Mouse (Mus musculus): ENCODE results near the gene Defb13. TPM values are rescaled to one million over a fixed set of nuclear protein-coding genes. Genes with fewer than 3 reads are reported as not detected.

The Defb13 gene
- polyA plus RNA-seq, 1 experiment from 2014 or later: not detected

DNA sequence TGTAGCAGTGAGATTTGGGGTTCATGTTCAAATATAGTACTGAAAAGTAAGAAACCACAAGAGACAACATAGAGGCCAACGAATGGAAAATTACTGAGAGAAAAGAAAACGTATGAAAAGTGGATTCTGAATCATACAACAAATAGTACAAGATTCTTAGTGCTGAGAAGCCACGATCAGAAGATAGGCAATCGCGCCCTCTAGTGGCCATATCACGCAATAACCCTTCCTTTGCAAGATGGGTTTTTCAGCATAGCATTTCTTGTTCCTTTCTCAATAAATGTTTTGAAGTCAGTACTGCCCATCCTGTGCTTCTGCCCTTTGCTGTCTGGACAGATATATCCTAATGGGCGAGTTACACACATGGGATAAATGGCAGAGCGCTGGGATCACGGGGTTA is 8.8 kb downstream of the Defb13 start:
- H3K27me3 ChIP-seq (replicated peaks; ENCODE audit: control insufficient read depth, insufficient read depth, low read length): no peaks in the 10 kb centered on the region
- ATAC-seq (replicated peaks; ENCODE audit: low FRiP score) (no peak), DNase-seq (ENCODE audit: low spot score) (peak; percentile 32)
- no peak overlapping the region for H3K9ac ChIP-seq (ENCODE audit: low read depth, low read length)
- H3K4me1 ChIP-seq (replicated peaks; ENCODE audit: control insufficient read depth, insufficient read depth, low read length): no peaks in the 10 kb centered on the region
- no peak overlapping the region for H3K4me2 ChIP-seq
- no peaks in the 10 kb centered on the region for H3K36me3 ChIP-seq (ENCODE audit: control insufficient read depth, insufficient read depth, low read length)
- 8% methylated on average over 9 of the region's 9 CpGs for WGBS
- no peaks in the 10 kb centered on the region for H3K9me3 ChIP-seq (ENCODE audit: control insufficient read depth, low read length)
- no peak overlapping the region for H3K27ac ChIP-seq (ENCODE audit: low read depth, low read length)
- no peak overlapping the region for H3K4me3 ChIP-seq (ENCODE audit: low read depth, low read length)

- H3K4me3 ChIP-seq (ENCODE audit: low read depth, low read length): no peak overlapping the region
- H3K27me3 ChIP-seq (replicated peaks; ENCODE audit: control insufficient read depth, insufficient read depth, low read length): no peaks in the 10 kb centered on the region
- no peak overlapping the region for H3K27ac ChIP-seq (ENCODE audit: low read depth, low read length)
- no peak overlapping the region for H3K4me2 ChIP-seq
- WGBS: 83% methylated on average over 3 of the region's 3 CpGs
- no peaks in the 10 kb centered on the region for H3K4me1 ChIP-seq (replicated peaks; ENCODE audit: control insufficient read depth, insufficient read depth, low read length)
- no peak overlapping the region for H3K9ac ChIP-seq (ENCODE audit: low read depth, low read length)
- H3K9me3 ChIP-seq (ENCODE audit: control insufficient read depth, low read length): no peaks in the 10 kb centered on the region
- H3K36me3 ChIP-seq (ENCODE audit: control insufficient read depth, insufficient read depth, low read length): no peaks in the 10 kb centered on the region
- no peak for ATAC-seq (replicated peaks; ENCODE audit: low FRiP score)
- no peak for DNase-seq (ENCODE audit: low spot score)
Observed at GRCm38 (mm10) chr8:21956336-21956735, 9.8 kb downstream of the Defb13 start.

DNA sequence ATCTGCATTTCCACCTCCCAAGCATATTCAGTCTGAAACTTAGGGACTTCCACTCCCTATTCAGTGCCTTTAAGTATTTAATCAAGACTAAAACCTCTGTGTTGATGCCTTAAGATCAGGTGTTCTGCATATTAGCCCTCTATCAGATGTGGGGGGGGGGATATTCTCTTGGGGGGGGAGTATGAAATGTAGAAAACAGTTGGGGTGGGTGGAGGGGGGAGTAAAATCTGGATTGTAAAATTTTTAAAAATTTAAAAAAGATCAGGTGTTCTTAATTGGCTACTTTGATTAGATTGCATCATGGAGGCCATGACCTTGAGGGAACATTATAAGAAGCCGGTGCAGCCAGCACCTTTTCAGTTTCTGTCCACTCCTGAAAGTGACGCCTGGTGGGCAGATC is 11.9 kb downstream of the Defb13 start, which contains the start of gene Fam90a1a:
Fam90a1a (plus strand) TSS at position 301 of the 400 bp plus-strand sequence.
- no peaks in the 10 kb centered on the region for H3K4me1 ChIP-seq (replicated peaks; ENCODE audit: control insufficient read depth, insufficient read depth, low read length)
- no peak for ATAC-seq (replicated peaks; ENCODE audit: low FRiP score)
- no peak within 1 kb of the TSS for H3K27ac ChIP-seq (ENCODE audit: low read depth, low read length)
- H3K27me3 ChIP-seq (replicated peaks; ENCODE audit: control insufficient read depth, insufficient read depth, low read length): no peaks in the 10 kb centered on the region
- 79% methylated on average over 2 of the region's 2 CpGs for WGBS
- no peaks in the 10 kb centered on the region for H3K36me3 ChIP-seq (ENCODE audit: control insufficient read depth, insufficient read depth, low read length)
- H3K4me2 ChIP-seq: no peak within 1 kb of the TSS
- no peaks in the 10 kb centered on the region for H3K9me3 ChIP-seq (ENCODE audit: control insufficient read depth, low read length)
- DNase-seq (ENCODE audit: low spot score): no peak
- H3K4me3 ChIP-seq (ENCODE audit: low read depth, low read length): no peak within 1 kb of the TSS
- no peak within 1 kb of the TSS for H3K9ac ChIP-seq (ENCODE audit: low read depth, low read length)

DNA sequence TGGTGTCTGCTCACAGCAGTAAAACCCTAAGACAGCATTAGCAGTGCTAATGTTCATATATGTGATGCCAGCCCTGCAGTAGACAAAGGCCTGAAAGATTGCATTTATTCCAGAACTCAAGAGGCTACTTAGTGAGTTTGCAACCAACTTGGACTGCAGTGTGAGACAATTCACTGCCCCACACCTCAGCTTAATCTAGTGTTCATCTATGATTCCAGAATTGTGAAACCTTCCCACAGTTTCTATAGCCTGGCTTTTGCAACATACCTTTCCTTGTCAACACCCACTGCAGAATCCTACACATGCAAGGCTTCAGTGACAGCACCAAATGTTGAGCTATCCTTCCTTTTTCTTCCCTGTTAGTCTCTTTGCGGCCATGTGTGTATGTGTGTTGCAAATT is 20.1 kb downstream of the Defb13 start:
- no peak overlapping the region for H3K27ac ChIP-seq (ENCODE audit: low read depth, low read length)
- no peaks in the 10 kb centered on the region for H3K27me3 ChIP-seq (replicated peaks; ENCODE audit: control insufficient read depth, insufficient read depth, low read length)
- ATAC-seq (replicated peaks; ENCODE audit: low FRiP score) (no peak), DNase-seq (ENCODE audit: low spot score) (no peak)
- H3K9ac ChIP-seq (ENCODE audit: low read depth, low read length): no peak overlapping the region
- H3K4me3 ChIP-seq (ENCODE audit: low read depth, low read length): no peak overlapping the region
- WGBS: 70% methylated on average over 1 of the region's 1 CpGs
- H3K9me3 ChIP-seq (ENCODE audit: control insufficient read depth, low read length): no peaks in the 10 kb centered on the region
- no peaks in the 10 kb centered on the region for H3K4me1 ChIP-seq (replicated peaks; ENCODE audit: control insufficient read depth, insufficient read depth, low read length)
- no peak overlapping the region for H3K4me2 ChIP-seq
- no peaks in the 10 kb centered on the region for H3K36me3 ChIP-seq (ENCODE audit: control insufficient read depth, insufficient read depth, low read length)

GRCm38 (mm10) chr8:21969475-21969874 is 22.9 kb downstream of the Defb13 start, which contains the start of gene Ccdc70:
TSS of gene Ccdc70 (plus strand) at chr8:21969775.
- 76% methylated on average over 3 of the region's 3 CpGs for WGBS
- Histone ChIP-seq H3K27ac (ENCODE audit: low read depth, low read length) (no peak within 1 kb of the TSS), H3K4me1 (replicated peaks; ENCODE audit: control insufficient read depth, insufficient read depth, low read length) (no peaks in the 10 kb centered on the region), H3K4me2 (no peak within 1 kb of the TSS), H3K9me3 (ENCODE audit: control insufficient read depth, low read length) (no peaks in the 10 kb centered on the region), H3K4me3 (ENCODE audit: low read depth, low read length) (no peak within 1 kb of the TSS), H3K9ac (ENCODE audit: low read depth, low read length) (no peak within 1 kb of the TSS), H3K36me3 (ENCODE audit: control insufficient read depth, insufficient read depth, low read length) (no peaks in the 10 kb centered on the region), H3K27me3 (replicated peaks; ENCODE audit: control insufficient read depth, insufficient read depth, low read length) (no peaks in the 10 kb centered on the region)
- DNase-seq (ENCODE audit: low spot score): no peak
- no peak for ATAC-seq (replicated peaks; ENCODE audit: low FRiP score)

GRCm38 (mm10) chr8:21978193-21978592 is 31.6 kb downstream of the Defb13 start:
- H3K4me3 ChIP-seq (ENCODE audit: low read depth, low read length): no peak overlapping the region
- no peak overlapping the region for H3K27ac ChIP-seq (ENCODE audit: low read depth, low read length)
- no peaks in the 10 kb centered on the region for H3K9me3 ChIP-seq (ENCODE audit: control insufficient read depth, low read length)
- H3K9ac ChIP-seq (ENCODE audit: low read depth, low read length): no peak overlapping the region
- DNase-seq (ENCODE audit: low spot score): no peak
- H3K4me1 ChIP-seq (replicated peaks; ENCODE audit: control insufficient read depth, insufficient read depth, low read length): no peaks in the 10 kb centered on the region
- no peak for ATAC-seq (replicated peaks; ENCODE audit: low FRiP score)
- H3K4me2 ChIP-seq: no peak overlapping the region
- H3K36me3 ChIP-seq (ENCODE audit: control insufficient read depth, insufficient read depth, low read length): no peaks in the 10 kb centered on the region
- WGBS: 66% methylated on average over 4 of the region's 4 CpGs
- no peaks in the 10 kb centered on the region for H3K27me3 ChIP-seq (replicated peaks; ENCODE audit: control insufficient read depth, insufficient read depth, low read length)

GRCm38 (mm10) chr8:21981664-21982337 is 35.2 kb downstream of the Defb13 start:
- Histone ChIP-seq H3K36me3 (ENCODE audit: control insufficient read depth, insufficient read depth, low read length) (no peaks in the 10 kb centered on the region), H3K9me3 (ENCODE audit: control insufficient read depth, low read length) (no peaks in the 10 kb centered on the region), H3K9ac (ENCODE audit: low read depth, low read length) (no peak overlapping the region), H3K4me3 (ENCODE audit: low read depth, low read length) (no peak overlapping the region), H3K4me1 (replicated peaks; ENCODE audit: control insufficient read depth, insufficient read depth, low read length) (no peaks in the 10 kb centered on the region), H3K27ac (ENCODE audit: low read depth, low read length) (no peak overlapping the region), H3K4me2 (no peak overlapping the region), H3K27me3 (replicated peaks; ENCODE audit: control insufficient read depth, insufficient read depth, low read length) (no peaks in the 10 kb centered on the region)
- 64% methylated on average over 8 of the region's 8 CpGs for WGBS
- ATAC-seq (replicated peaks; ENCODE audit: low FRiP score) (no peak), DNase-seq (ENCODE audit: low spot score) (no peak)

- DNase-seq (ENCODE audit: low spot score) (no peak), ATAC-seq (replicated peaks; ENCODE audit: low FRiP score) (peak; percentile 54)
- no peaks in the 10 kb centered on the region for H3K27me3 ChIP-seq (replicated peaks; ENCODE audit: control insufficient read depth, insufficient read depth, low read length)
- no peak overlapping the region for H3K4me3 ChIP-seq (ENCODE audit: low read depth, low read length)
- 21% methylated on average over 6 of the region's 6 CpGs for WGBS
- no peak overlapping the region for H3K4me2 ChIP-seq
- no peak overlapping the region for H3K27ac ChIP-seq (ENCODE audit: low read depth, low read length)
- peaks cover 12% of the 10 kb centered on the region; the same call in 1 of the 2 replicates for H3K36me3 ChIP-seq (ENCODE audit: control insufficient read depth, insufficient read depth, low read length)
- no peak overlapping the region for H3K9ac ChIP-seq (ENCODE audit: low read depth, low read length)
- no peaks in the 10 kb centered on the region for H3K4me1 ChIP-seq (replicated peaks; ENCODE audit: control insufficient read depth, insufficient read depth, low read length)
- no peaks in the 10 kb centered on the region for H3K9me3 ChIP-seq (ENCODE audit: control insufficient read depth, low read length)
Observed at GRCm38 (mm10) chr8:21992184-21992583, 45.6 kb downstream of the Defb13 start.

GRCm38 (mm10) chr8:21995181-21995580 is 48.6 kb downstream of the Defb13 start:
- no peaks in the 10 kb centered on the region for H3K4me1 ChIP-seq (replicated peaks; ENCODE audit: control insufficient read depth, insufficient read depth, low read length)
- DNase-seq (ENCODE audit: low spot score): no peak
- peaks cover 15% of the 10 kb centered on the region; the same call in 1 of the 2 replicates for H3K36me3 ChIP-seq (ENCODE audit: control insufficient read depth, insufficient read depth, low read length)
- H3K4me2 ChIP-seq: no peak overlapping the region
- H3K4me3 ChIP-seq (ENCODE audit: low read depth, low read length): no peak overlapping the region
- no peak for ATAC-seq (replicated peaks; ENCODE audit: low FRiP score)
- WGBS: 52% methylated on average over 3 of the region's 3 CpGs
- no peaks in the 10 kb centered on the region for H3K27me3 ChIP-seq (replicated peaks; ENCODE audit: control insufficient read depth, insufficient read depth, low read length)
- H3K9ac ChIP-seq (ENCODE audit: low read depth, low read length): no peak overlapping the region
- no peak overlapping the region for H3K27ac ChIP-seq (ENCODE audit: low read depth, low read length)
- no peaks in the 10 kb centered on the region for H3K9me3 ChIP-seq (ENCODE audit: control insufficient read depth, low read length)

Data from liver, embryonic 11.5 days (tissue).